Mouse (Mus musculus) brain, embryonic 14.5 days (tissue): ENCODE results near the gene Zfp689. TPM values are rescaled to one million over a fixed set of nuclear protein-coding genes. Genes with fewer than 3 reads are reported as not detected.
"Not testable (repeated sequence)": the region's sequence is repeated elsewhere in the genome, so short reads cannot be mapped to it uniquely, and the experiment has no call there.

Experiments used
- DNase-seq: peaks from one replicate; pipeline ENCODE4 v3.0.0-alpha.2; 2011; ENCODE audit warnings: low read depth
- CTCF ChIP-seq: fragments of 200-500 bp; IDR thresholded peaks from 2 replicates; pipeline ENCODE4 v1.5.1; 2012; ENCODE audit warnings: inconsistent platforms, mild to moderate bottlenecking, moderate library complexity, borderline replicate concordance; ENCODE audit not compliant: insufficient read depth, insufficient read length; ENCODE audit errors: extremely low read depth
- POLR2A ChIP-seq: fragments of 200-500 bp; IDR thresholded peaks from 2 replicates; pipeline ENCODE4 v1.6.1; 2012; ENCODE audit warnings: mild to moderate bottlenecking, inconsistent platforms, borderline replicate concordance; ENCODE audit not compliant: poor library complexity, insufficient read depth, insufficient read length, severe bottlenecking; ENCODE audit errors: extremely low read depth
- polyA plus RNA-seq: library from polyadenylated mRNA; depleted of rRNA; stranded (reverse); fragments of >200 nt; gene quantifications from 2 replicates; pipeline ENCODE4 v1.2.3, GENCODE M21; 2012; rRNA removed

Zfp689 gene
- polyA plus RNA-seq, 1 experiment: 14.0 TPM

- peak; percentile 95 for DNase-seq
- TF ChIP-seq POLR2A: peak; percentile 81; the same call in 1 of the 2 replicates
- peak; percentile 9; the same call in 1 of the 2 replicates for TF ChIP-seq CTCF
Measured at GRCm38 (mm10) chr7:127421388-127422191, 27.4 kb downstream of the Zfp689 start, which contains the start of gene Zfp688. Zfp688 (minus strand) TSS chr7:127422068.

GRCm38 (mm10) chr7:127411418-127411817 is 37.5 kb downstream of the Zfp689 start:
- no peak for DNase-seq
- no peak for TF ChIP-seq POLR2A
- no peak for TF ChIP-seq CTCF

GRCm38 (mm10) chr7:127406002-127406987 is 42.7 kb downstream of the Zfp689 start, which contains the start of gene Zfp764:
Zfp764 (minus strand) TSS chr7:127406822.
- peak; percentile 94 for DNase-seq
- peak; percentile 53; the same call in 1 of the 2 replicates for TF ChIP-seq POLR2A
- peak; percentile 77 for TF ChIP-seq CTCF

- DNase-seq: not testable (repeated sequence)
Measured at GRCm38 (mm10) chr7:127404101-127404500, 44.9 kb downstream of the Zfp689 start.

GRCm38 (mm10) chr7:127402980-127403379 is 46.0 kb downstream of the Zfp689 start:
- TF ChIP-seq POLR2A (no peak), CTCF (no peak)
- DNase-seq: no peak

GRCm38 (mm10) chr7:127400355-127400754 is 48.6 kb downstream of the Zfp689 start:
- no peak for DNase-seq
- no peak for TF ChIP-seq CTCF
- TF ChIP-seq POLR2A: no peak

- no peak for DNase-seq
- TF ChIP-seq POLR2A: no peak
- no peak for TF ChIP-seq CTCF
Measured at GRCm38 (mm10) chr7:127393944-127394333, 55.0 kb downstream of the Zfp689 start.

- DNase-seq: peak; percentile 99
- TF ChIP-seq POLR2A (peak; percentile 45; the same call in 1 of the 2 replicates), CTCF (no peak)
Measured at GRCm38 (mm10) chr7:127393157-127393943, 55.6 kb downstream of the Zfp689 start, which contains the start of gene E430018J23Rik. E430018J23Rik (minus strand) TSS chr7:127393629.

- DNase-seq: no peak
- TF ChIP-seq POLR2A (no peak), CTCF (no peak)
Measured at GRCm38 (mm10) chr7:127392251-127392824, 56.6 kb downstream of the Zfp689 start.

Other genes with a start within 250 kb of the Zfp689 start
- 54.2 and 66.1 TPM in 2 replicates for gene Tbc1d10b, start 240.7 kb downstream of the Zfp689 start, polyA plus RNA-seq
- 5.8 and 8.9 TPM in 2 replicates for gene Mylpf, start 240.3 kb downstream of the Zfp689 start, polyA plus RNA-seq
- 38.5 and 38.9 TPM in 2 replicates for gene Zfp553, start 216.1 kb downstream of the Zfp689 start, polyA plus RNA-seq
- 19.4 and 22.6 TPM in 2 replicates for gene Sept1, start 216.0 kb downstream of the Zfp689 start, polyA plus RNA-seq
- 88.1 and 118 TPM in 2 replicates for gene Zfp771, start 204.9 kb downstream of the Zfp689 start, polyA plus RNA-seq
- gene Dctpp1, start 188.4 kb downstream of the Zfp689 start, polyA plus RNA-seq: 82.3 and 131 TPM in 2 replicates
- gene Sephs2, start 175.1 kb downstream of the Zfp689 start, polyA plus RNA-seq: 21.5 and 28.6 TPM in 2 replicates
- gene Itgal, start 152.9 kb downstream of the Zfp689 start, polyA plus RNA-seq: 0.47 and 0.49 TPM in 2 replicates
- 44.6 and 50.5 TPM in 2 replicates for gene Zfp768, start 103.6 kb downstream of the Zfp689 start, polyA plus RNA-seq
- gene Zfp747, start 73.1 kb downstream of the Zfp689 start, polyA plus RNA-seq: 7.6 and 7.8 TPM in 2 replicates
- gene 9130019O22Rik, start 62.0 kb downstream of the Zfp689 start, polyA plus RNA-seq: 4.5 and 4.9 TPM in 2 replicates
- gene E430018J23Rik, start 55.5 kb downstream of the Zfp689 start, polyA plus RNA-seq: 8.9 and 11.0 TPM in 2 replicates
- 4.4 and 5.5 TPM in 2 replicates for gene Zfp764, start 42.3 kb downstream of the Zfp689 start, polyA plus RNA-seq
- gene Zfp688, start 27.1 kb downstream of the Zfp689 start, polyA plus RNA-seq: 21.0 and 28.2 TPM in 2 replicates
- 73.5 and 104 TPM in 2 replicates for gene Prr14, start 10.5 kb upstream of the Zfp689 start, polyA plus RNA-seq
- gene Fbrs, start 30.0 kb upstream of the Zfp689 start, polyA plus RNA-seq: 20.6 and 47.0 TPM in 2 replicates
- 18.6 and 44.1 TPM in 2 replicates for gene Srcap, start 62.8 kb upstream of the Zfp689 start, polyA plus RNA-seq
- gene Gm42715, start 70.4 kb upstream of the Zfp689 start, polyA plus RNA-seq: 15.5 and 19.2 TPM in 2 replicates
- gene Tmem265, start 112.2 kb upstream of the Zfp689 start, polyA plus RNA-seq: 2.0 and 3.2 TPM in 2 replicates
- 108 and 126 TPM in 2 replicates for gene Phkg2, start 124.2 kb upstream of the Zfp689 start, polyA plus RNA-seq
- gene Ccdc189, start 139.4 kb upstream of the Zfp689 start, polyA plus RNA-seq: 11.9 and 16.0 TPM in 2 replicates
- gene Rnf40, start 139.6 kb upstream of the Zfp689 start, polyA plus RNA-seq: 50.4 and 56.0 TPM in 2 replicates
- 38.7 and 44.4 TPM in 2 replicates for gene Zfp629, start 166.6 kb upstream of the Zfp689 start, polyA plus RNA-seq